Mouse (Mus musculus) embryonic facial prominence, embryonic 11.5 days (tissue): ENCODE measurements around the gene Rab5if. TPM values are rescaled to one million over a fixed set of nuclear protein-coding genes. Genes with fewer than 3 reads are reported as not detected.

ENCODE experiments used
- ATAC-seq: fragments of 200-750 bp; cut with Nextera tagmentation; replicated peaks from 2 replicates; pipeline ENCODE4 v1.8.0; 2017; ENCODE audit warnings: low read depth; ENCODE audit not compliant: insufficient number of reproducible peaks, low FRiP score, low TSS enrichment
- DNase-seq: peaks from one replicate; pipeline ENCODE4 v3.0.0-alpha.2; 2015; ENCODE audit warnings: low spot score
- H3K27ac ChIP-seq: fragments of 300-500 bp; sonication (generic); replicated peaks from 2 replicates; pipeline ENCODE4 v1.5.1; 2014; ENCODE audit warnings: mild to moderate bottlenecking, low read depth, low read length, control low read depth
- H3K27me3 ChIP-seq: fragments of 300-500 bp; sonication (generic); 2 replicates; pipeline ENCODE4 v1.6.1; 2014; ENCODE audit warnings: mild to moderate bottlenecking, low read length, moderate library complexity, mixed read lengths; ENCODE audit not compliant: control insufficient read depth, insufficient read depth
- H3K36me3 ChIP-seq: fragments of 300-500 bp; sonication (generic); replicated peaks from 2 replicates; pipeline ENCODE4 v1.6.1; 2014; ENCODE audit warnings: low read depth, mild to moderate bottlenecking, low read length, moderate library complexity, mixed read lengths; ENCODE audit not compliant: control insufficient read depth, insufficient read depth
- H3K4me1 ChIP-seq: fragments of 300-500 bp; sonication (generic); 2 replicates; pipeline ENCODE4 v1.6.1; 2014; ENCODE audit warnings: low read length, mixed read lengths; ENCODE audit not compliant: control insufficient read depth, insufficient read depth
- H3K4me2 ChIP-seq: fragments of 300-500 bp; sonication (generic); 2 replicates; pipeline ENCODE4 v1.6.1; 2014; ENCODE audit warnings: low read depth, mild to moderate bottlenecking, control low read depth, low read length, moderate library complexity
- H3K4me3 ChIP-seq: fragments of 300-500 bp; sonication (generic); 2 replicates; pipeline ENCODE4 v1.5.1; 2014; ENCODE audit warnings: low read depth, low read length, control low read depth
- H3K9ac ChIP-seq: fragments of 300-500 bp; sonication (generic); replicated peaks from 2 replicates; pipeline ENCODE4 v1.6.1; 2014; ENCODE audit warnings: mild to moderate bottlenecking, control low read depth, low read length
- H3K9me3 ChIP-seq: fragments of 300-500 bp; sonication (generic); replicated peaks from 2 replicates; pipeline ENCODE4 v1.6.1; 2016; ENCODE audit warnings: mild to moderate bottlenecking, low read length, inconsistent platforms, mixed read lengths; ENCODE audit not compliant: control insufficient read depth
- WGBS: fragments of 180-500 bp; shearing (Covaris S2); extraction: QIAGEN DNeasy Blood & Tissue Kit; methylation state at CpG from one replicate; pipeline ENCODE4 v1.1.7; 2014; 5-methylcytosine and 5-hydroxymethylcytosine counted together
- polyA plus RNA-seq: library from polyadenylated mRNA; unstranded; fragments of >200 nt; fragmentation: Nextera tagmentation; extraction: Ambion mirVana; gene quantifications from 2 replicates; pipeline ENCODE4 v1.2.1, GENCODE M21; 2014

Rab5if gene
- polyA plus RNA-seq, 1 experiment from 2014 or later, result 217 TPM

DNA sequence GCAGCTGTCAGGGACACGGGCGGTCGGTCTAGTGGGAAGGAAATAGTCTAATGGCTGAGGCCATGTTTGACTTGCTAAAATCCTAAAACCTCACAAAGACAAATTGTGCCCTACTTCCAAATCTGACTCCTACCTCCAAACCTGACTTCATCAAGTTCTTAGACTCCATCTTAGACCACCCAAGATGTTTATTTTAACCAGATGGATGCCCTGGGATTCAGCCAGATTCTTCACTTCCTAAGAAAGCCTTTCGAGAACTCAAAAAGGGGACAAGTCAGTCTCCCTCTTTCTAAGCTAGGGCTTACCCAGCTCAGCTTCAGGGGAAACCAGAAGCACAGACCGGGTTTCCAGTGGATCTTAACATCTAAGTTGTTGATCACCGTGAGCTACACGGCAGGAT lies 4.3 kb upstream of the Rab5if start:
- no peak for ATAC-seq
- H3K4me3 ChIP-seq, result no peak overlapping the region
- H3K9ac ChIP-seq, result no peak overlapping the region
- H3K4me2 ChIP-seq, result no peak overlapping the region
- no peak overlapping the region for H3K27ac ChIP-seq
- no peaks in the 10 kb centered on the region for H3K9me3 ChIP-seq
- DNase-seq, result no peak
- H3K27me3 ChIP-seq, result no peaks in the 10 kb centered on the region
- H3K4me1 ChIP-seq, result no peaks in the 10 kb centered on the region
- 79% methylated on average over 7 of the region's 7 CpGs for WGBS
- H3K36me3 ChIP-seq, result no peaks in the 10 kb centered on the region; the same call in 1 of the 2 replicates

DNA sequence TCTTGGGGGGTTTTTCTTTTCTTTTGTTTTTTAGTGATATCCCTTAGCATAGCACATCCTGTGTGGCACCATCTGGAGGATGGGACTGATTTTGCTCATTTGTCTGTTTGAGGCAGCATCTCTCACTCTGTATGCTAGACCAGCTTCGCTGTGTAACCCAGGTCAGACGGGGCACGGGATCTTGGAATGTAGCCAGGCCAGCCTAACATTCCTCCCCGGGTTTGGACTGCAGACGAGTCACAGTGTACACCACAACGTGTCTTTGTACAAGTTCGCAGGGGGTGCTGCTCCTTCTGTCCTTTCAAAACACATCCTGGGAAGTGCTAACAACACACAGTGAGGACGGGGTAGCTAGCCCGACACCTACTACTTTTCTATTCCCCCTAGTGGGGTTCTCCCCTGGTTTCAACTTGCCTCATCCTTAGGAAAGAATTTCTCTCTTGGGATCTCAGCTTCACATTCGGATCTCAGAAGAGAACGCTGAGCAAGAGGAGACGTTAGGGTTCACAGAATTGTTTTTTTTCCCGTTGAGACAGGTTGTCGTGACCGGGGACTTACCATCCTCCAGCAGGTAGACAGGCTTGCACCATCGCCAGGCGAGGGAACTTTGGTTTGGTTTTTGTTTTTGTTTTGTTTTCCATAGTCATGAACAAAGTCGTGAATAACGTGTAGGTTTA lies 749 bp upstream of the Rab5if start:
- Histone ChIP-seq H3K4me1 (no peaks in the 10 kb centered on the region), H3K36me3 (no peaks in the 10 kb centered on the region; the same call in 1 of the 2 replicates), H3K27me3 (no peaks in the 10 kb centered on the region), H3K9me3 (no peaks in the 10 kb centered on the region), H3K4me2 (peak overlapping the region; percentile 64), H3K9ac (peak overlapping the region; percentile 90), H3K27ac (peak overlapping the region; percentile 85), H3K4me3 (peak overlapping the region; percentile 92)
- WGBS, result 0% methylated on average over 19 of the region's 19 CpGs
- peak; percentile 29; the same call in 1 of the 2 replicates for ATAC-seq
- peak; percentile 48 for DNase-seq

- peak overlapping the region; percentile 86 for H3K4me2 ChIP-seq
- no peaks in the 10 kb centered on the region for H3K36me3 ChIP-seq
- H3K27me3 ChIP-seq, result no peaks in the 10 kb centered on the region
- WGBS, result 3% methylated on average over 28 of the region's 28 CpGs
- H3K4me1 ChIP-seq, result no peaks in the 10 kb centered on the region
- ATAC-seq (no peak; the same call in 1 of the 2 replicates), DNase-seq (no peak)
- H3K9ac ChIP-seq, result peak overlapping the region; percentile 90
- H3K9me3 ChIP-seq, result no peaks in the 10 kb centered on the region
- peak overlapping the region; percentile 60 for H3K27ac ChIP-seq
- H3K4me3 ChIP-seq, result peak overlapping the region; percentile 92
Observed at GRCm38 (mm10) chr2:156863487-156864160, 696 bp downstream of the Rab5if start.

- no peak for ATAC-seq
- H3K9ac ChIP-seq, result no peak overlapping the region
- H3K27ac ChIP-seq, result no peak overlapping the region
- no peaks in the 10 kb centered on the region for H3K9me3 ChIP-seq
- no peaks in the 10 kb centered on the region; the same call in 1 of the 2 replicates for H3K36me3 ChIP-seq
- no peak overlapping the region for H3K4me2 ChIP-seq
- 88% methylated on average over 3 of the region's 3 CpGs for WGBS
- no peaks in the 10 kb centered on the region for H3K27me3 ChIP-seq
- DNase-seq, result no peak
- H3K4me1 ChIP-seq, result no peaks in the 10 kb centered on the region
- H3K4me3 ChIP-seq, result no peak overlapping the region
Observed at GRCm38 (mm10) chr2:156864481-156864880, 1.6 kb downstream of the Rab5if start.

- H3K9me3 ChIP-seq, result no peaks in the 10 kb centered on the region
- H3K4me2 ChIP-seq, result no peak overlapping the region
- no peaks in the 10 kb centered on the region for H3K27me3 ChIP-seq
- H3K9ac ChIP-seq, result no peak overlapping the region
- H3K27ac ChIP-seq, result no peak overlapping the region
- no peak overlapping the region for H3K4me3 ChIP-seq
- 92% methylated on average over 8 of the region's 8 CpGs for WGBS
- H3K36me3 ChIP-seq, result peaks cover 3% of the 10 kb centered on the region
- H3K4me1 ChIP-seq, result no peaks in the 10 kb centered on the region
- no peak for DNase-seq
- ATAC-seq, result no peak
Observed at GRCm38 (mm10) chr2:156868994-156869393, 6.1 kb downstream of the Rab5if start.

- H3K27ac ChIP-seq, result no peak overlapping the region
- no peaks in the 10 kb centered on the region for H3K9me3 ChIP-seq
- H3K4me1 ChIP-seq, result no peaks in the 10 kb centered on the region
- H3K36me3 ChIP-seq, result peaks cover 5% of the 10 kb centered on the region
- 94% methylated on average over 7 of the region's 7 CpGs for WGBS
- no peak overlapping the region for H3K4me3 ChIP-seq
- ATAC-seq, result no peak
- no peaks in the 10 kb centered on the region for H3K27me3 ChIP-seq
- no peak overlapping the region for H3K9ac ChIP-seq
- DNase-seq, result no peak
- H3K4me2 ChIP-seq, result no peak overlapping the region
Observed at GRCm38 (mm10) chr2:156869554-156869953, 6.6 kb downstream of the Rab5if start.

GRCm38 (mm10) chr2:156870519-156870918 lies 7.6 kb downstream of the Rab5if start:
- ATAC-seq (no peak), DNase-seq (no peak)
- Histone ChIP-seq H3K4me2 (no peak overlapping the region), H3K9me3 (no peaks in the 10 kb centered on the region), H3K4me1 (no peaks in the 10 kb centered on the region), H3K27me3 (no peaks in the 10 kb centered on the region), H3K9ac (no peak overlapping the region), H3K4me3 (no peak overlapping the region), H3K36me3 (peaks cover 5% of the 10 kb centered on the region), H3K27ac (no peak overlapping the region)
- 79% methylated on average over 6 of the region's 6 CpGs for WGBS

DNA sequence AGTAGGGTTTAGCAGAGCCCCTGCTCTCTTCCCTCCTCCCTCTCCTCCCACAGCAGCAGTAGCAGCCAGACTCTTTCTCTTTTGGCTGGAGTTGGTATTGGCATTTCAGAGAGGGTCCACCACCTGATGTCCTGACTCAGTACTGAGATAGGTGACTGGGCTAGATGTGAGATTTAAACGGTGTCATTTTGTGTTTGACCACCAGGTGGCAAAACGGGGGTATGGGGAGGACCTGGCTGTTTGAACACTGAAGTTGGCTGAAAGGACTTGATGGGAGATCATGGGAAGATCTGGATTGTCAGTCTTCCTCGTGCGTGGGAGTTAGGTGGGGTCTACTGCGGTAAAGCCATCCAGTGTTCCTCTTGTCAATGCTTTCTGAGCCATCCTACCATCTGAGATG lies 10.7 kb downstream of the Rab5if start:
- peaks cover 5% of the 10 kb centered on the region for H3K36me3 ChIP-seq
- H3K27me3 ChIP-seq, result no peaks in the 10 kb centered on the region
- H3K4me2 ChIP-seq, result no peak overlapping the region
- H3K27ac ChIP-seq, result no peak overlapping the region
- no peaks in the 10 kb centered on the region for H3K4me1 ChIP-seq
- H3K9me3 ChIP-seq, result no peaks in the 10 kb centered on the region
- H3K4me3 ChIP-seq, result no peak overlapping the region
- WGBS, result 28% methylated on average over 5 of the region's 5 CpGs
- ATAC-seq (no peak), DNase-seq (peak; percentile 82)
- H3K9ac ChIP-seq, result no peak overlapping the region
